Mouse (Mus musculus): ENCODE data around the gene Sdha. TPM values are rescaled to one million over a fixed set of nuclear protein-coding genes. Genes with fewer than 3 reads are reported as not detected.
A peak's percentile ranks its signal among the peaks of the same experiment; 100 is the strongest.

Sdha gene
- total RNA-seq (2021) = 100 to 1,000 TPM; 416 to 519 TPM
- long read RNA-seq, experiment 1, transcript Sdha-201 (15 exons, 2,900 nt) = major isoform, 1,033 of 1,130 reads
- long read RNA-seq, experiment 1, partial matches to known transcripts = 58 of 1,130 reads
- long read RNA-seq, experiment 1, other reads (novel, unspliced or antisense) = 37 of 1,130 reads
- long read RNA-seq, experiment 2, transcript Sdha-201 (15 exons, 2,900 nt) = major isoform, 1,056 of 1,160 reads
- long read RNA-seq, experiment 2, partial matches to known transcripts = 68 of 1,160 reads
- long read RNA-seq, experiment 2, other reads (novel, unspliced or antisense) = 36 of 1,160 reads

DNA sequence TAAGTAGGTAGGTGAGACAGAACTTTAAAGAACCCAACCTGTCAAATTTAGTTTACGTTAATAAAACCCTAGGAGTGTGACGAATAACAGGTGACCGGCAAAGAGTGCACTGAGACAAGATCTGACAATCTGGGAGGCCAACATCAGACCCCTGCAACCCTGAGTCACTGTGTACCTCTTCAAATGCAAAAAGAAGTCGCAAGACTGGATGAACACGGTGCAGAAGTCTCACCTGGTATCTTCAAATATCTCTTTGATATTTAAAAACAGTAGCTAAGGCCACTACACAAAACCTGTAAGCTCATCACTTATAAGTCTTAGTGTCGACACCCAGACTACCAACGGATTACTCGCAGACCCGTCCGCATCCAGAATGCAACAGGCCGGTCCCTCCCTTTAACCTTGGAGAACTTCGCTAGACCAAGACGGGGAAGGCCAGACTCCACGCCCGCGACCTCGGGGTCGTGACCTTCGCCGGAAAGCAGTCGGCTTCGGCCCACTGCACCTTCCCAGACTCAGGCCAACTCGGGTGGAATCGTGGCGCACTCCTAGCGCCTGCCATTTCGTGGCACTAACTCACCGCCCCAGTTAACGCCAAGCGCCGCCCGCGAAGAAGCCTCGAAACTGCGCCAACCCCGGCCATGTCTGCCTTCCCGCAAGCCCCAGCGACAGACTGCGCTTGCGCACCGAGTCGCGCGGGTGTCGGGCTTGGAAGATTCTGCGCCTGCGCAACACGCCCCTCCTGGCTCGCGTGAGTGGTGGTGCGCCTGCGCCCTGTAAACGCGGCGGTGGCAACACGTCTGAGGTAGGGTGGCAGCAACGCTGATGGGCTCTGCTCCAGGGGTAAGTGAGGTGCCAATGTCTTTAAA, at the start of gene Sdha, which contains the start of gene Ccdc127:
Gene Sdha, minus strand, starts transcription at position 715 of the 869 bp plus-strand sequence.
Gene Ccdc127, plus strand, starts transcription at position 744 of the 869 bp plus-strand sequence.
- DNase-seq = peak; percentile 98

DNA sequence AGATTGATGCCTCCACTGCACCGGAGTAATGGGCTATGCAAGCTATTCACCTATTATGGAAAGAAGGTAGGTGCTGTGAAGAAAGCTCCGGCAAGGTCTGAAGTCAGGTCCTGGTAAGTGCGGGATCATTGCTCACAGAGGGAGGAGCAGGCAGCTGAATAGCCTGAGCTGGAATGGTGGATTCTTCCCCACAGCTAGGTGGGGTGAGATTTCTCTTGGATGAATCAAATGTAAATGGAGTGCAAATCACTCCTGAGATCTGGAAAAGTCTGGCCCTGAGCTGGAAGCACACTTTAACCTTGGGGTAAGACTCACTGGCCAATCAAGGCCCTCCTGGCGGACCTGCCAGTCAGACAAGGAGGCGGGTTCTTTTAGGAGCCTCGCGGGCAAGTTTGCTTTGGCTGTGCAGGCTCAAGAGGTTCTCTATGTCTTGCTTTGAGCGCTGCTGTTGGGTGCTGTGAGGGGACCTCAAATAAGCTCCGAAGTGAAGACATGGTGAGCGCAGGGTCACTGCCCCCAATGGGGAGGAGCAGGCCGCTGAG, 49.3 kb upstream of the Sdha start, which contains the start of gene Ftl1-ps1:
Gene Ftl1-ps1, plus strand, starts transcription at position 397 of the 542 bp plus-strand sequence.
- no peak for DNase-seq

DNA sequence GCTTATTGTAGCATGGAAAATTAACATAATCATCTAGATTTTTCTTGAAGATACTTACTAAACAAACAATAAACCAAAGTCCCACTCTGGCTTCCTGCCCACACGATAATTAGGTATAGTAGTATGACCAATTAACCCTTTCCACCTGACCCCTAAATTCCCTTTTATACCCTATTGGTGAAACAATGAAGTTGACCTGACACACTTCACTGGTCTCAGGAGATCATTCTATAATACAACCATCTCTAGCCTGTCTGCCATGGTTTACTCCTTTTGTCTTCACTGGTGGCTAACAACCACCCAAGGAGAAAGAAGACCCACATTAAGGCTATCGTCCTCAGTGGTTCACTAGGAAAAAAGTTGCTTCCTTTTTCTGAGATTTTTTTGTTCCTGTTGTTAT, 41.1 kb upstream of the Sdha start:
- DNase-seq = no peak

DNA sequence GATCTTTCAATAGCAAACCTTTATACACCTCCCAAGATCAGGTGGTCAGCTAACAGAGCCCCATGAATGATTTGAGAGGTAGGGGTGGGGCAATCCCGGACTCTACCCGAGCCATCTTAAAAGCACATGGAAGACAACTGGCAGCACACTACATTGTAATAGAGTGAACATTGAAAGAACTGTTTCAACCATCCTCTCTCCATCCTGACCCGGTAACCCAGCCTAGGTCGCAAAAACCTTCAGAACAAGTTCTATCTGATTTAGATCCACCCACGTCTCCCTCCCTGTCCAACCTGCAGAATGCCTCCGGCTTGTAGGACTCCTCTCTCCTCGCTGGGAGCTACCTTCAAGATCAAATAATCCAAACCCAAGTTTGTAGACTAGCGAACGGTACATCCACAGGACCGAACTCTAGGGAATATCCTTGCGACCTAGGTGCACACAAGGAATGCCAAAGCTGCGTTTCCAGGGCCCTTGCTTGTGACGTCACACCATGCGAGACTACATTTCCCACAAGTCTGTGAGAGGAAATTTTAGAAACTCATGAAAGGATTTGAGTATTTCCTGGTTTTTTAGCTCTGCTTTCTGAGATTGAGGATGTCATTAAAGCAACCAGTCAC, 40.4 kb upstream of the Sdha start, which contains the start of gene Zfp72:
Gene Zfp72, minus strand, starts transcription at position 466 of the 620 bp plus-strand sequence.
- peak; percentile 46 for DNase-seq

DNA sequence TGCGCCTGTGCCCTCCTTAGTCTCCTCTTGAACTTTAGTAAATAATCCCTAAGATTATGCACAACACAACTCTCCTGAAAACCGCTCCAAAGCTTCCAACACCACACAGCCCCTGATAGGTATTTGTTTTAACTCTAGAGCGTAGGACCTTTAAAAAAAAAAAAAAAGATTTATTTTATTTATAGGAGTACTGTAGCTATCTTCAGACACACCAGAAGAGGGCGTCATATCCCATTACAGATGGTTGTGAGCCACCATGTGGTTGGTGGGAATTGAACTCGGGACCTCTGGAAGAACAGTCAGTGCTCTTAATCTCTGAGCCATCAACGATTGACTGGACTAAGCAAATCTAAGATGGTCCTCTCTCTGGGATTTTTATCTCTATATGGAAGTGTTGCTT, 39.6 kb upstream of the Sdha start:
- DNase-seq = no peak

DNA sequence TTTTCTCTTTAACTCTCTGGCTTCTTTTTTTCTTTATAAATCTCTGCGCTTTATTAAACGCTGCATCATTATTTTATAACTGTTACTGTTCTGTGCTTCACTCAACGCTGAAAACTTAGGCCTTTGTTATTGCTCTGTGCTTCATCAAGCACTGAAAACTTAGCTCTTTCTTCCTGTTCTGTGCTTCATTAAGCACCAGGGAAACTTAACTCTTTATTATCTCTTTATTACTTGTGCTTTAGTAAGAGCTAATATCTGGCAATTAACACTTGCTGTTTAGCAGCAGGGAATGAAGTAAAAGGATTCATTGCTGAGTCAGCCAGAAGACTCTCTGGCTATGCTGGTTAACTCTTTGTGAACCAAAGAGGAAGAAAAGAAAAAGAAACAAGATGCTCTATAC, 32.2 kb upstream of the Sdha start:
- DNase-seq = no peak

DNA sequence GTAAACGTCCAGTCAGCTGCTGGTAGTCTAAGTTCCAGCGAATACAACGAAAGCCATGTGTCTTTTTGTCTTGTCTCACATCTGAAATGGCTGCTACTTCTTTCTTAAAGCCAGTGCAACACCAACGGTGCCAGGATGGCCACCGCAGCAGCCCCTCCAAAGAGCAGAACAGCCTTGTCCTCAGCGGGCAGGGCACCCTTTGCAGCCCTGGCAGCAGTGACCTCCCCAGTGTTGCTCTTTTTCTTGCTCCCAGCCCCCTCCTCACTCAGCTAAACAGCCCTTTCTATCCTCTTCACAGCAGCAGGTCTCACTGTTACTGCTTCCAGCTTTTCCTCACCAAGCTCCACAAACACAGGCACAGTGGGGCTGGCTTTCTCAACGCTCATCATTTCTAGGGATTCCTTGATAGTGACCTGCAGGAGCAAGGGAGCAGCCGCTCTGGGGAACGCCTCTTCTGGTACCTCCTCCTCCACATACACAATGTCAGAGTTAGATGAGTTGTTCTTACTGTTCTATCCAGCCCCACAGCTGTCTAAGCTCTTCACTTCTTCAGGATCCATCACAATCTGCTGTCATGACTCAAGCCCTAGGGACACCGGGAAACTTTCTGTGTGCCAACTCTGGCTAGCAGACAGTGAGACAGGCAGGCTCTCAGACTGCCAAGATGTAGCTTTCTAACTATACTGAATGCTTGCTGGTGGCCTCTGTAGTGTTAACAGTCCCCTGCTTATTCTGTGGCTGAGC, 31.6 kb upstream of the Sdha start:
- no peak for DNase-seq

DNA sequence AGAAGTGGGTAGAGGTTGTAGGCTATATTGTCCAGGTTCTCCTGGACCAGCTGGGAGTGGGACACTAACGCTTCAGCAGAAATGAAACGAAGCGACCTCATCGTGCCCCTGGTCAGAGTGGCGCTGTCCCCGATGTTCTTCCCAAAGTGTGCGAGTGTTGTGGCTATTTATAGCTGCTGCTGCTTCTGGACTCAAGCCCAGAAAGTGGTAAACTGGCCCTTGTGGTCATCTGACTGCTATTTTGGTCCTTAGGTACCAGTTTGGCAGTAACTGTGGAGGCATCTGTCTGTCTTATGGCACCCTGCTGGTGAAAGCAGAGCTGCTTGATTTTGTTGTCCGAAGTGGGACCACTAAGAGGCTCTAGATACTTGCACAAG, 13.8 kb upstream of the Sdha start, which contains the start of gene Lrrc14b:
Gene Lrrc14b, minus strand, starts transcription at position 147 of the 377 bp plus-strand sequence.
- peak; percentile 41 for DNase-seq

DNA sequence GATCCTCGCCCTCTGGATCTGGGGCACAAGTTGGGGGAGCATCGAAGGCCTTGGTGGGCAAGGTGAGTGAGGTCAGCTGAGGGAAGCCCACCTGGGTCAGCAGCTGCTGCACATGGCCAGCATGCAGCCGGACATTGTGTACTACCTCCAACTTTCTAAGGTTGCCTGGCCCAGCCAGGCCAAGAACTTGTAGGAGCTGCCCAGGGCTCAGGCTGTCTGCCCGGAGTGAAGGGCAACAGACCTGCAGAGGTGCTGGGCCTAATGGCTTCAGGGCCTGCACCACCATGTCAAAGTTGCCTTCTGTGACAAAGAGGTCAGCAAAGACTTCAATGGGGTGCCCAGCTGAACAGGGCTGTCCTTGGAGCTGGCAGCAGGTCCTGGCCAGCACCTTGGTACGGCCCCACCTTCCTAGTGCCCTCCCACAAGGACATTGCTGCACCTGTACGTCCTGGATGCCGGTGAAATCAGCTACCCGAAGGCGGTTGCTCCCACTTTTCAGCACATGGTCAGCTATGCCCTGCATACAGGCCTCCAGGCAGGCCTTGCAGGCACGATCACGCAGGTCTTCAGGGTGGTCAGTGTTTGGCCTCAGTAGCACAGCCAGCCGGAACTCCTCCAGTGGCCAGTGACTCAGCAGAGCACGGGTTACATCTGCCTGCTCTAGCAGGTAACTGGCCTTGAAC, 13.2 kb upstream of the Sdha start:
- DNase-seq = peak; percentile 14

DNA sequence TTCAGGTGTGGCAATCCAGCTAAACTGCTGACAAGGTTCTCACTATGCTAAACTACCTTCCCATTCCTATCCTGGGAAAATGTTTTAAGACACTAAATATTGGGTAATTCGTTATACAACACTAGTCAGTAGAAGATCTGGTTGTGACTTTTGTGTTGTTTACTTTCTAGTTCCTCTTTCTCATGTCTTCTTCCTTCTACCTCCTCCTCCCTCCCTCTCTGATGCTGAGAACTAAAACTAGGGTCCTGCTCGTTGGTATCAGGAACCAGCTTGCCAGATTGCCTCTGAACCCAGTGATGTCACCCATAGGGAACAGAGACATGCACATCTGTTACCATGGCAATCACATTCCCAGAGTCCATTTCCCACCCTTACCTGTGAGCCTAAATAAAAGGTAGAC, 12.1 kb upstream of the Sdha start:
- DNase-seq = no peak

DNA sequence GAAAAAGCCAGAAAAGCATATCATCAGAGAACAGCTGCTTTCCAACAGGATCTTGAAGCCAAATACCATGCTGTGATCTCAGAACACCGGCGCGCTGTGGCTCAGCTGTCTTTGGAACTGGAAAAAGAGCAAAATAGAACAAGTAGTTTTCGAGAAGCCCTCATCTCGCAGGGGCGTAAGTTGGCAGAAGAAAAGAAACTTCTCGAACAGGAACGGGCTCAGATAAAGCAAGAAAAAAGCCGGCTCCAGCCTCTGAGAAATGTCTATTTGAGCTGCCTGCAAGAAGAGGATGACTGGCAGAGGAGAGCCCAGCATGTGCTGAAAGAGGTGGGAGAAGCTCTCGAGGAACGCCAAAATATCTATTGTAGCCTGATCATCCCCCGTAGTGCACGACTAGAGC, 6.4 kb upstream of the Sdha start:
- DNase-seq = no peak

DNA sequence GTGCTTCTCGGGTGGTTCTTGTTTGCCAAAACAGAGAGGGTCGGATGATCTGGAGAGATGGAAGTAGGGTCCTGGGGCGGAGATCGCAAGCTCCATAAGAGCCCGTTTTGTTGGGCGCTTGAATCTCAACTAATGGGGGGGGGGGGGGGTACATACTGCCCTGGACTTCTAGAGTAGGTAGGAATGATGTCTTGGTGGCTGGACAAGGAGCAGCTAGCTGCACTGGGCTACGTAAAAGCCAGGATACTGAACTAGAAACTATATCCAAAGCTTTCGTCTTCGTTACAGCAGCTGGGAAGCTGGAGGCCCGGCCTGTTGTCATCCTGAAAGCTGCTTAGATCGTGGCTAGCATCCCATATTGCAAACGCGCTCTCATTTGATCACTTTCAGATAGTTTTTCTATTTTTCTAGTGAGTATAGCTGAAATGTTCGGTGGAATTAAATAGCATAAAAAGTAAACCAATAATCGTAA, 391 bp upstream of the Sdha start:
- DNase-seq = no peak

DNA sequence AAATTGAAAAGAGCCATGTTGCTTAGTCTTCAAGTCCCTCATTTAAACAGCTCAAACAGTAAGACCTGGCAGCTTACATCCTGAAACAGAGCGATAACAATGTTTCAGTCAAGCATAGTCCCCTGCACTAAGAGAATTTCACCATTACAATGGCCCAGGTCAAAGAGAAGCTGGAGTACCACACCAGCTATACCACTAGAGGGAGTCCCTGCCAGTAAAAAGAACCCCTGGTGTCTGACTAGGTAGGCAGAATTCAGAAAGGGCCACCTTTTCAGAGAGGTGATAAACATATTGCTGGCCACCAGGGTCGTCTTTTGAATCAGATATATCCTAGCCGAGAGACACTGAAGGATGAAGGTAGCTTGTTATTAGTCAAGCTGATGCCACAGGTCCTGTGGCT, 9.0 kb downstream of the Sdha start:
- peak; percentile 14 for DNase-seq

DNA sequence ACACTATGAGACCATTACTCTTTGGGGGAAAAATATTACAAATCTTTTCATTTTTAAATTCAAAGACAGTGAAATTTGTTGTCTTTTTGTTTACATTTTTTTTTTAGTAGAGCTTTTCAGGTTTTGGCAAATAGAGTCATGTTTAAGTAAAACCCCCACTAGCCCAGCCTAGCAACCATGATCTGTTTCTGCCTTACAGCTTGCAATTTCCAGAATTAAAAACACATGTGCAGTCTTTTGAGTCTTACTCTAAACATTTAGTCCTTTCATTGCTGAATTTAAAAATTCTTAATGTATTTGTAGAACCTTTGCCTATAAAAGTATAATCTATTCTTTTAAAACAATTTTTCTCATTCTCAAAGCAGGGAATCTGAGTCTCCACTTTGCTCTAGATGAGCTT, 20.8 kb downstream of the Sdha start:
- no peak for DNase-seq

DNA sequence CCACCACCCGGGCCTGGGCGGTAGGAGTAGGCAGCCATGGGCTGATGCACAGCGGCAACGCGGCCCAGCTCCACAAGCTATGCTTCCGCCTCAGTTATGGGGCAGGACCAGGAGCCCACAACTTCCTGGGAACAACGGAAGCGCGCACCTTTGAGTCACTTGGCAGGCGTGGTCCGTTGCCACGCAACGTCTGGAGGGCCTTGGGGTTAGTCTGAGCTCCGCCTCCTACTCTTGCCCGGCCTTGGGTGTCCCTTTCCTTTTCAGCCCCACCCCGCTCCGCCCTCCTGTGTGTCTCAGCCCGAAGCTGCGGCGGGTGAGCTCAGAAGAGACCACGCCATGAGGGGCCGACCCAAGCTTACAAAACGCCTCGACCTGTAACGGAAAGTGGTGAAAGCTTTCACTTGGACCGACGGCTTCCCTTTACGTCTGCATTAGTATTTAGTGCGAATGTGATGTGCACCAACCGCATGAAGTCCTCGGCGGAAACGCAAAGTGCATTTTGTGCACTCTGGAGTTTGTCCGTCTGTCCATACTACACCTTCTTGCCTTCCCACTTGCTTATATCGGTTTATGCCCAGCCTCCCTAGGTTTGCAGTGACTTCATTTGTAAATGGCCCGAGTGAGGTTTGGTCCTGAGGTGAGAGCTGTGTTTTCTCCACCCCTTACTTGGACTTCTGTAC, 32.8 kb downstream of the Sdha start, which contains the start of gene Pdcd6:
Gene Pdcd6, minus strand, starts transcription at position 411 of the 680 bp plus-strand sequence.
- DNase-seq = peak; percentile 85

DNA sequence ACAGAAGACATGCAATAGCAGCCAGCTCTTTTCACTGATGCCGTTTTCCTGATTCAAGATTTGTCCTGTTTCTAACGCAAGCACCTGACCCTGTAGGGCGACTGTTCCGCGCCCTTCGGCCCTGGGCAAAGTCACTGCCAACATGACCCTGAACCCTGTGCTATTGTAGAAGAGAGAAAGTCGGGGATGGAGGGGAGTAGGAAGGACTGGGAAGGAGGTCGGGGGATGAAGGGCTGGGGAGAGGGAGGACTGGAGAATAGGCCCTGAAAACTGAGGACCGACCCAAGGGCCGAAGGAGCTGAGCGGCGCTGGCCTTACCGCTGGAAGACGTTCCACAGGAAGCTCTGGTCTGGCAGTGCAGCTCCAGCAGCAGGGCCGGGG, 33.3 kb downstream of the Sdha start:
- DNase-seq = no peak

DNA sequence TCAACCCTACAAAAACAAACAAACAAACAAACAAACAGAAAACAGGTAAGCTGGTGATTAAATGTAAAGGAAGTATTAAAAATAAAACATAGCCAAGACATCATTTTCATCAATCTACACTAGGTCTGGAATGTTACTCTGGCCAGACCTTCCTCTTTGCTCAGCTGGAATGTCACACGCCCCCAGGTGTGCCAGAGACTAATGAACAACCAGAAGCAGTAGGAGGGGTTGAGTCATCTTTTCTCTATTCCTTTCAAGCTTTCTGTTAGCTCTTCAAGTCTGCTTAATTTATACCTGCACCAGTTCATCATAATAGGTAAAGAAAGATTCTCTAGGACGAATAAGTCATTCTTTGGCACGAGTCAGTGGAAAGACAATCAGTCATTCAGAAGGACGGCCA, 33.7 kb downstream of the Sdha start:
- DNase-seq = no peak

DNA sequence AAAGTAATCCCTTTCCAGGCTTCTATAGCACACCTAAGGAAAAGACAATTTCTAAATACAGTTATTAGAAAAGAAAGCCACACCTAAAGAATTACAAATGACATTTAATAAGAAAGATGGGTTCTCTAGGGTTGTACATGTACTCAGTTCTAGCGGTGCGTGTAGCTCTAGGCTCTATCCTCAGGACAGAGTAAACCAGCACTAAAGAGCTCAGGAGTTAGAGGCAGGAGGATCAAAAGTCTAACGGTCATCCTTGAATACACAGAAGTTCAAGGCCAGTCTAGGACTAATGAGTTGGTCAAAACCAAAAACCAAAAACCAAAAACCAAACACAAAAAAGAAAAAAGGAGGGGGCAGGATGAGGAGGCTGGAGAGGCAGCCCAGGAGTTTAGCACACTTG, 35.5 kb downstream of the Sdha start:
- no peak for DNase-seq

DNA sequence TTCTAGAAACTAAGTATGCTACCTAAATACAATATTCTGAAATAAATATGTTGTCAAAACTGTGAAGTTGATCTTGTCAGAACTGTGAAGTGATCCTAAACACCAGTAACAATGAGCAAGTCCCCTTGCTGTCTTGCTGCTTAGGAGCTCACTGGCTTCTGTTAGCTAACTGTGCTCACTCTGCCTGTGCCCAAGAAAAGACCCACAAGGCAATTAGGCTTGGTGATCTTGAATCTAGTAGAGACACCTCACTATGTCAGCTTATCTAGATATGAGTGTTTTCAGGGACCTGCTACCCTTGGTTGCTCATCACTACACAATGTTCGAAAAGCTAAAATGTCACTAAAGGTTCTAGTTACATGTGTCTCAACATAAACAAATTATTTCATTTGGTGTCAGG, 44.3 kb downstream of the Sdha start:
- DNase-seq = no peak

DNA sequence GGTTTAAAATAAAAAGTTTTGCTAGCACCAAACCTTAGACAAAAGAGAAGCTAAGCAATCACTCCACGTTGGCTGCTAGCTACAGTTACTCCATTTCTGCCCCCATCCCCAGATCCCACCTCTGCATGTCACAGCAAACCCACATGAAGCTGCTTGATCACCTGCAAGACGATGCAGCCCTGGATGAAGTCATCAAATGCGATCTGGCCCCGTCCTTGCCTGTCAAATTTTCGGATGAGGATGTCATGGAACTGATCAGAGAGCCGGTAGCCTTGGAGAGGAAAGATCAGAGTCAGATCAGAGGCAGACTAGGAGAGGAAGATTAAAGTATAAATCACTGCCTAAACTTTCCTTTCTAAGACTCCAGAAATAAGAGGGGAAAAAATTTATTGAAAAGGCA, 44.7 kb downstream of the Sdha start:
- no peak for DNase-seq
